Mouse (Mus musculus) stomach, postnatal 0 days (tissue): ENCODE results near the gene AC192777.2. TPM values are rescaled to one million over a fixed set of nuclear protein-coding genes. Genes with fewer than 3 reads are reported as not detected.
A peak's percentile ranks its signal among the peaks of the same experiment; 100 is the strongest.
"Not testable (repeated sequence)": the region's sequence is repeated elsewhere in the genome, so short reads cannot be mapped to it uniquely, and the experiment has no call there.

ENCODE experiments used
- ATAC-seq: fragments of 200-750 bp; cut with Nextera tagmentation; 2 replicates; pipeline ENCODE4 v1.8.0; 2017; ENCODE audit not compliant: low FRiP score, low TSS enrichment
- DNase-seq: peaks from one replicate; pipeline ENCODE4 v3.0.0-alpha.2; 2016; ENCODE audit warnings: low spot score
- H3K27ac ChIP-seq: fragments of 300-500 bp; sonication (generic); replicated peaks from 2 replicates; pipeline ENCODE4 v1.5.1; 2014; ENCODE audit warnings: mild to moderate bottlenecking, control low read depth
- H3K27me3 ChIP-seq: fragments of 300-500 bp; sonication (generic); 2 replicates; pipeline ENCODE4 v1.6.1; 2014; ENCODE audit warnings: low read length; ENCODE audit not compliant: control insufficient read depth, insufficient read depth
- H3K36me3 ChIP-seq: fragments of 300-500 bp; sonication (generic); 2 replicates; pipeline ENCODE4 v1.6.1; 2014; ENCODE audit warnings: low read length, mixed read lengths; ENCODE audit not compliant: control insufficient read depth, insufficient read depth
- H3K4me1 ChIP-seq: fragments of 300-500 bp; sonication (generic); replicated peaks from 2 replicates; pipeline ENCODE4 v1.6.1; 2014; ENCODE audit warnings: antibody characterized with exemption; ENCODE audit not compliant: control insufficient read depth, insufficient read depth
- H3K4me2 ChIP-seq: fragments of 300-500 bp; sonication (generic); replicated peaks from 2 replicates; pipeline ENCODE4 v1.6.1; 2014; ENCODE audit warnings: low read depth, mild to moderate bottlenecking, control low read depth, moderate library complexity
- H3K4me3 ChIP-seq: fragments of 300-500 bp; sonication (generic); 2 replicates; pipeline ENCODE4 v1.5.1; 2014; ENCODE audit warnings: low read depth, low read length, control low read depth
- H3K9ac ChIP-seq: fragments of 300-500 bp; sonication (generic); 2 replicates; pipeline ENCODE4 v1.6.1; 2014; ENCODE audit warnings: mild to moderate bottlenecking, low read length, control low read depth, mixed read lengths
- H3K9me3 ChIP-seq: fragments of 300-500 bp; sonication (generic); 2 replicates; pipeline ENCODE4 v1.6.1; 2016; ENCODE audit warnings: low read length; ENCODE audit not compliant: control insufficient read depth
- CTCF ChIP-seq: IDR thresholded peaks from 2 replicates; pipeline ENCODE4 v1.5.1; 2016; ENCODE audit warnings: antibody characterized with exemption, low read depth, mild to moderate bottlenecking, moderate library complexity
- WGBS: fragments of 180-500 bp; shearing (Covaris S2); extraction: QIAGEN DNeasy Blood & Tissue Kit; methylation state at CpG from one replicate; pipeline ENCODE4 v1.1.7; 2014; 5-methylcytosine and 5-hydroxymethylcytosine counted together
- microRNA-seq: library from miRNA; unstranded; fragments of <30 nt; microRNA quantifications from one replicate; pipeline ENCODE4, GENCODE M21; 2016
- polyA plus RNA-seq: library from polyadenylated mRNA; unstranded; fragments of >200 nt; fragmentation: Nextera tagmentation; extraction: Ambion mirVana; gene quantifications from 2 replicates; pipeline ENCODE4 v1.2.1, GENCODE M21; 2015

AC192777.2 gene
- polyA plus RNA-seq: not detected in 2 replicates

DNA sequence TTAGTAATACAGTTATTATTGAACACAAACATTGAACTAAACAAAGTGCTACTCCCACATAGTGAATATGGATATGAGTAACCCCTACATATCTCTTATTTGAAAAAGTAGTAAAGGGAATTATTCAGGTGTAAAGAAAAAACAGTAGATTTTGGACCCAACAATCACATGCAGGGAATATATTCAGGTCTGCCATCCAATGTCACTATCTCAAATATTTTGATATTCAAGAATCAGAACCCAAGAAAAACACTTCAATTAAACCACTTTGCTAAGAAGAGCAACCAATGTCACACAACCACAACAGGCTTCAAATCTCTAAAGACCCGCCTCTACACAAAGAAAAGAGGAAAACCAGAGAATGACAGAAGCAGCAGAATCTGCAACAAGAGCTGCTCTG lies at the start of gene AC192777.2:
AC192777.2 (plus strand) TSS at position 301 of the 400 bp plus-strand sequence.
- WGBS: 78% methylated on average over 1 of the region's 1 CpGs

DNA sequence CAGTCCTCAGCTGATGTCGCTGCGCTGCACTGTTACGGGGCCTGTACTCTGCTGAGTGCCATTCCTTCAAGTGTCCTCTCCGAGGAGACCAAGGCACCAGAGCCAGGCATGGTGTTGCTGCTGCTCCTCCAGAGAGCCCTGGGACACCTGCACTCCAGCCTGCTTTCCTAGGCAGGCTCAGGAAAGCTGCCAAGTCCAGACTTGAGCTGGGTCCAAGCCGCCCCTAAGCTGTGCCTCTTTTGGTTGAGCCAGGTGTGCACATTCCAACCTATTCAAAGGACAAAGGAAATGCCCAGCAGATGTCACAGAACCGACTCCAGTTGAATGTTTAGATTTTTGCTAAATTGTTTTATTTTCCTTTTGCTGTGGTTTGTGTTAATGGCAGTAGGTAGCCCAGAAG lies 20.9 kb downstream of the AC192777.2 start:
- WGBS: 89% methylated on average over 6 of the region's 6 CpGs
- H3K4me2 ChIP-seq, H3K27ac ChIP-seq, H3K9me3 ChIP-seq, H3K27me3 ChIP-seq, DNase-seq, H3K36me3 ChIP-seq, H3K9ac ChIP-seq, ATAC-seq, H3K4me3 ChIP-seq, H3K4me1 ChIP-seq: not testable (repeated sequence)

More for the DNA sequence above, at the start of gene AC192777.2:
- not testable (repeated sequence) for H3K36me3 ChIP-seq, H3K9ac ChIP-seq, H3K27me3 ChIP-seq, H3K4me3 ChIP-seq, H3K27ac ChIP-seq, ATAC-seq, H3K4me1 ChIP-seq, DNase-seq, H3K9me3 ChIP-seq, H3K4me2 ChIP-seq

DNA sequence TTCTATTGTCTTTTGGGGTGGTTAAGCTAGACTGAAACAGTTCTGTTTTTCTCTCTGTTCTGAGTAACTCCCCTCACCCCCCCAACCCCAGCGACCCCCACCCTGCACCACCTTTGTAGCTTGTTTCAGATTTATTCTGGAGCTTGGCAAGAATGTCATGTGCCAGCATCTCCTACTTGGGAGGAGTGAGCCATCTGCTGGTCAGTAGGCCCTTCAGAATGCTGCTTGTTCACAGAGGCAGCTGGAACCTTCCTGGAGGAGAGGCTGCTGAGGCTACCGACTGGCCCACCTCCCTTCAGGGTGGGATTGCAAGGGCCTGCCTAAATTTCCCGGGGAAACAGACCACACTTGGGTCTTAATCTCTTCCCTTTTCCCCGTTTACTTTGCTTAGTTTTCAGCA lies 21.6 kb downstream of the AC192777.2 start:
- H3K4me1 ChIP-seq, H3K27ac ChIP-seq, DNase-seq, ATAC-seq, H3K27me3 ChIP-seq, H3K4me2 ChIP-seq, H3K9ac ChIP-seq, H3K9me3 ChIP-seq, H3K4me3 ChIP-seq, H3K36me3 ChIP-seq: not testable (repeated sequence)
- WGBS: 49% methylated on average over 4 of the region's 4 CpGs
- peak; percentile 45 for TF ChIP-seq CTCF

Small RNA genes lying within 50 kb of the gene (microRNA-seq; reads per million reads assigned to microRNA genes)
- not detected for gene Gm26376

Other genes with a start within 250 kb of the AC192777.2 start
- gene Esp38, start 144.9 kb upstream of the AC192777.2 start, polyA plus RNA-seq: not detected in 2 replicates
- gene Pgk2, start 113.2 kb downstream of the AC192777.2 start, polyA plus RNA-seq: not detected in 2 replicates
- gene Crisp3, start 146.8 kb downstream of the AC192777.2 start, polyA plus RNA-seq: 0.08 TPM in 1 of 2 replicates, not detected in the other
- 33.8 and 34.3 TPM in 2 replicates for gene Crisp1, start 223.8 kb downstream of the AC192777.2 start, polyA plus RNA-seq